Mouse (Mus musculus) layer of hippocampus, postnatal 14 days (tissue): ENCODE measurements at regions not wholly inside any gene's neighbourhood (a gene's known extent, or its start where the extent isn't known, plus 50 kb on each side); places are given as distances from the start of the nearest gene placed in this dataset.

ENCODE experiments used
- DNase-seq, 2 experiments: peaks; one replicate each; pipeline ENCODE4 v3.0.0; 2021 to 2022; ENCODE audit warnings: low spot score in 2 of 2, mixed read lengths in 1 of 2

DNA sequence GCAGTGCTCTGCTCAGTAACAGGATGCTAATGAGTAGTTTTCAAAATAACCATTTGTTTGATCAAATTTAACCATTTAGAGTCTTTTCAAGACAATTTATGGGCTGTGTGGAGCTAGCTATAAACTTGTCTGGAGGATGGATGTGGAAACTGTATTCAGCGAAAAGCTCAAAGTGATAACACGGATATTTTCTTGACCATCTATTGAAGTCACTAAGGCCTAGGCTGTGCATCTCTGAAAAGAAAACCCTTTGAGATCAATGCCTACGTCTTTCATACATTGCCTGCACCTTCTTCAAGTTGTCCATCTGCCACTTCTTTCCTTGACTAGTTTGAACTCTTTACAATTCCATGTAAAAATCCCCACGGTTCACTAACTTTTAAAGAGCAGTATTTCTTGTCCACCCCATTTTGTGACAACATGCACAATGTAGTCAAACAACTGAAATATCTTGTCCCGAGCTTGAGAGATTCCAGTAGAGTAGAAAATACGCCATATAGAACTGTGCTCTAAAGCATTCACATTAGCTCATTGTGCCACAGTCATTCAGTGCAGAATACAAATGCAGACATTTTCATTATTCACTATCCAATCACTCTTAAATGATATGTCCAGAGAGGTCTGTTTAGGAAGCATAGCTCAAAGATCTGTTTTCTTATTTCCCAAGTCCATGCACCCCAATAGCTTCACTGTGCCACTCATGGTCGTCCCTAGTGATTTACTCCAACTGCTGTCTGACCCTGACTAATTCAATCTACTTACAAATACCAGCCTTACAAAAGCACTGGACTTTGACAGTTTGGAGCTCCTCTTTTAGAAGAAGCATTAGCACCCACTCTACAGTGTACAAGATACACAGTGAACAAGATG is 165.7 kb upstream of the 4930447F04Rik start:
- no peak for DNase-seq

GRCm38 (mm10) chrX:66464985-66465384 is 161.0 kb upstream of the 4930447F04Rik start:
- DNase-seq = no peak

- DNase-seq = peak in 1 of 2 experiments; percentile 6
Observed at GRCm38 (mm10) chrX:66461459-66462001, 157.5 kb upstream of the 4930447F04Rik start.
